Mouse (Mus musculus) thymus, postnatal 0 days (tissue): ENCODE measurements around the gene Nup210. TPM values are rescaled to one million over a fixed set of nuclear protein-coding genes. Genes with fewer than 3 reads are reported as not detected.
A peak's percentile ranks its signal among the peaks of the same experiment; 100 is the strongest.
"Not testable (repeated sequence)": the region's sequence is repeated elsewhere in the genome, so short reads cannot be mapped to it uniquely, and the experiment has no call there.

Source experiments
- DNase-seq: peaks from one replicate; pipeline ENCODE4 v3.0.0-alpha.2; 2015; ENCODE audit warnings: low spot score
- polyA plus RNA-seq: library from polyadenylated mRNA; unstranded; fragments of >200 nt; fragmentation: Nextera tagmentation; extraction: Ambion mirVana; gene quantifications from 2 replicates; pipeline ENCODE4 v1.2.1, GENCODE M21; 2015

Nup210 gene
- polyA plus RNA-seq, 1 experiment from 2014 or later = 37.9 TPM

GRCm38 (mm10) chr6:91105400-91106129 is 11.1 kb downstream of the Nup210 start:
- peak; percentile 60 for DNase-seq

DNA sequence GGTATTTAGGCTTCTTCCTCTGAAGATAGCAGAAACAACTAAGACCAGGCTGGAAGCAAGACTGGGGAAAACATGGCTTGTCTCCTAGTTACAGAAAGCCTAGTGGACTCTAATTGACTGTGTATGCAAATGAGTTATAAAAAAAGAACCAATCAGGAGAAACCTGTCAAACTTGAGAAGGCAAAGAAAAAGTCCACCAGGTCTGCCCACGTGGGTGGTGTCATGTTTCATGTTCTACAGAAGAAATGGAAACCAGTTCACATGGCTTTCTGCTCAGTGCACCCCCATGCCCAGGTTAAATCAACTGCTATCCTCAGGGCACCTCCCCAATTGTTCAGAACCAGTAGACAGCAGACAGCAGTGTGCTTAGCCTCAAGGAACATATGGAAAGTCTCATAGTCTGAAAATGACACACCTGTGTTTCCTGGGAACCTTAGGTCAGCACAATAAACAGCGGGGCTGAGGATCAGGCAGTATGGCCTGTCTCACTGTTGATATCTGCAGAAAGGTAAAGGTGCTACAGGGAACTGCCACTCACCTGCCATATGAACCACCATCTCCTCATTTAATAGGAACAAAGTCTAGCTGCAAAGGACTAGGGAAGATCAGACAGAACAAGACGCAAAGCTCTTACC is 11.7 kb downstream of the Nup210 start:
- peak; percentile 39 for DNase-seq

- not testable (repeated sequence) for DNase-seq
Measured at GRCm38 (mm10) chr6:91103421-91103820, 13.2 kb downstream of the Nup210 start.

DNA sequence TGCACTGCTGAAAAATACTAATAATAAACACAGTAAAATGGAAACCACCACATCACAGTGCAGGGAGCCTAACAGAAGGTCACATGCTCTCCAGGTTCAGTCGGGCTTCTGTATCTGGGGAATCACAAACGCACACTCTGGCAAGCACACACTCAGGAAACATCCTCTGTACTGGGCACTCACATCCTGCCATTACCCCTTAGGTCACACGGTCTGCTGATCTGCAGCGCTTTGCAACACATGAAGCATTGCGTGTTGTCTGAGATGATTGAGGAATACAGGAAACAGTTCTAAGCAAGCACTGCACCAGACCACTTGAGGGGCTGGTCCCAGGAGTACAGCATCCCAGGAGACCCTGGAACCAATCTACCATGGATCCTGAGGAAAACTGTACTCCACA is 16.0 kb downstream of the Nup210 start:
- DNase-seq = no peak

DNA sequence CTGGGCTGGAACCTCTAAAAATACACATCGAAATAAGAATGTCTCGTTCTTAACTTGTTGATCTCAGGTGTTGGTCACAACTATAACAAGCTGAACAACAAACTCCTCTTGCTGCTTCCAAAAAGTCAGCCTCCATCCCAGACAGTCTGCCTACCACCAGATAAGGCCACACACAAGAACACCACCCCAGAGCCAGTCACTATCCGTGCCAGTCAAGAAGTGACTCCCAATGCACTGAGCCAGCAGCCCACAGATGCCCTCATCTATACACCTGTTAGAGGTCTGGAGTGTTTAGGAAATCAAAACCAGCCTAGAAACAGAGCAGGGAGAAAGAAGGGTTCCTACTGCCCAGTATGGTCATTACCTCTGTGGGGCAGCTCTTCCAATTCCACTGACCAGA is 18.8 kb downstream of the Nup210 start:
- DNase-seq = no peak

DNA sequence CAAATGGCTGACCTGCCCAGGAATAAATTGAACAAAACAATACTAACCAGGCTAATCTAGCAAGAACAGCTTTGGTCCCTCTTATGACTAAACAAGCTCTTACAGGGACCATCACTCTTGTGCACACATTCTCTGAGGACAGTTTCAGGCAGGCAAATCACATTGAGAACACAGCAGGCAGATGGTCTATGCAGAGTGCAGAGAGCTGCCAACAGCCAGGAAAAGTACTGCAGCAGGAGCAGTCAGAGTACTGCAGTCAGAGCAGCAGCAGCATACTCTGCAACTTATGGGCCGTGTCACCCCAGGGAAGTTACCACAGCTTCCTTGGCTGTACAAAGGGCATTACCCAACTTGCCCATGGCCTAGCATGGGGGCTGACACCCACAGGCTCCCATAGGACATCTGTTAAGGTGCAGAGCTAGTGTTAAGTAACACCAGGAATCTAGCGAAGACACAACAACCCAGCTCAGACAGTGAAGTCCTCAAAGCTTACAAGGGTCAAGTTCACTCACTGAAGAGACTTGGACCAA is 21.5 kb downstream of the Nup210 start:
- DNase-seq = no peak

DNA sequence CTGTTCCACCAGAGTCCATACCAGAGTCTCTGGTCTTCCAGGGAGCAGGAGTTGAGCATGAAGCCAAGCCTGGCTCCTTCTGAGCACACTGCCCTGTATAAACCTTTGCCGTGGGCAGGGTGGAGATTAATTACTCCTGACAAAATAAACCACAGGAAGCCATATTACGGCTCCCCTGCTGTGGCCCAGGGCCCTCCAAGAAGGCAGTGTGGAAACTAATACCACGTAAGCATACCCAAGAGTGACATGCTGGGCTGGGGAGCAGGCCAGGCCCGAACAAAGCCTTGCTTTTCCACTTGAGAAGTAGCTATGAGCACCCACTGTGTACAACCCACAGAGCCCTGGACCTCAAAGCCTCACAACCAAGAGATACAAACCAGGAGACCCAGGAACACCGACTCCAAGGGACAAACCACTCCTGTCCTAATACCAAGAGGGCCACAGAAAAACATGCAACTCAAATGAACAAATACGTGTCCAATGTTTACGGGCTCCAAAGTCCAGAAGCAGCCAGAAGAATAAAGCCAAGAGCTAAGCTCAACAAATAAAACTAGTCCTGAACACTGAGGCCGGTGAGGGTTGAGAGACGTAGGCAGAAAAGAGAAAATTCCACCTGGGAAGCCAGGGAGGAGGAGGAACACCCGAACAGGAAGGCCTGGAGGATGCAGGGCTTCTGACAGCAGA is 24.3 kb downstream of the Nup210 start:
- no peak for DNase-seq

- DNase-seq = peak; percentile 44
Measured at GRCm38 (mm10) chr6:91085114-91085892, 31.3 kb downstream of the Nup210 start.

GRCm38 (mm10) chr6:91080033-91080432 is 36.6 kb downstream of the Nup210 start:
- no peak for DNase-seq

DNA sequence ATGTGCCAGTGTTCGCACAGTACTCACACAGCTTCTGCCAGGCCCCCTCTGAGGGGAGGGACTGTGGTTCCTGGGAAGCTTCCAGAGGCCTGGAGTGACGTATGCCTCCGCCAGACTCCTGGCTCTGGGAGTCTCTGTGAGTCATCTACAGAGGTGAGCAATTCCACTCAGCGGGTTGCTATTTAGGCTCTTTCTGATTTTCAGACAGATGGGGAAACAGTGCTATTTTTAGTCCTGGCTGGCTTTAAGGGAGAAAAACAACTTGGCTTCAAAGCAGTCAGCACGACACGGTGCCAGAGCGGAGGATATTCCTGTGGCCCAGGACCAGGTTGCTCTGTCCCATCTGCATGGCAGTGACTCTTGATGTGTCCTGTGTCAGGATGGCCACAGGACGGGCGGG is 40.4 kb downstream of the Nup210 start:
- DNase-seq = no peak

- no peak for DNase-seq
Measured at GRCm38 (mm10) chr6:91068511-91068910, 48.1 kb downstream of the Nup210 start.

- no peak for DNase-seq
Measured at GRCm38 (mm10) chr6:91067048-91067447, 49.6 kb downstream of the Nup210 start.

GRCm38 (mm10) chr6:91061296-91061695 is 55.3 kb downstream of the Nup210 start:
- DNase-seq = no peak

DNA sequence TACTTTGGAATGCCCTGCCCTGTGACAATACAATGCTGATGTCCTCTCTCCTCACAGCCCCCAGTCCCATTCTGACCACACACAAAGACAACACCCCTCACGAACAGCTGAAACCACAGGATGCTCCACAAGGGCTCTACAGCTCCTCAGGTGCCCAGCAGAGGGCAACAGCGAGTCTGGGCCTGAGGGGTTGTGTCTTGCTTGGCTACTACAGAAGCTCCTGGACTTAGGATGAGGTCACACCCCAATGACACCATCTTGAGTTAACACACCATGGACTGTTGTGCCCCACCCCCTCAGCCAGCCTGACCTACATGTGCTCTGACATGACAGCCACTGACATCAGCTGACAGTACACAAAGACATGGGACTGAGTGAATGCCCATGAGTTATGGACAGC is 56.9 kb downstream of the Nup210 start:
- peak; percentile 65 for DNase-seq

DNA sequence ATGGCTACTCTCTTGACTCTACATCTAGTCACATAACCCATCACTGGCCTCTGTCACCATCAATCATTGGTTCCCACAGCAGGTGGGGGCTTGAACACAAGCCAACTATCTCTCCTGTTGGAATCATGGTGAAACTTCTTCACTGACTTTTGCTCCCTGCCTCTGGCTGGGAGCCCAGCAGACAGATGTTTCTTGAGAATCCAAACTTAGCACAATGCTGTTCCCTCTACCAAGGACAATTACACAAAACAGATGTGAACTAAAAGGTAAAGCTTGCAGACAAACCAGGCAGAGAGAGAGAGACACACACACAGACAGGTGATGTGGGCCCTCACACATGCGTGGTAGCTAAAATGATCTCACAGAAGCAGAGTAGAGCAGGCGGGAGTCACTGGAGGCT is 58.6 kb downstream of the Nup210 start:
- DNase-seq = no peak

GRCm38 (mm10) chr6:91056348-91056747 is 60.3 kb downstream of the Nup210 start:
- DNase-seq = no peak

DNA sequence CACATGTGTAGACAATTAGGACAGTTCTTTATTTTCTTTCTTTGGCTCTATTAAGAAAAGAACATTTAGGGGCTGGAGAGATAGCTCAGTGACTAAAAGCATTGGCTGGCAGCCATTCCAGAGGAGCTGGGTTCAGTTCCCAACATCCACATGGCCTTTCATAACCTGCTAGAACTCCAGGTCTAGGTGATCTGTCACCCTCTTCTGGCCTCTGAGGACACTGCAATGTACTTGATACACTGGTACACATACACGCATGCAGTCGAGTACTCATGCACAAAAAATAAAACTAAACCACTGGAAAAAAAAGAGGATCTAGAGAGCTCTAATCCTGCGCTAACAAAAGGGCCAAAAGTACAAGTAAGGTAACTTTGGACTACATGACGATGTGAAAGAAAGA is 64.1 kb downstream of the Nup210 start:
- DNase-seq = no peak

- DNase-seq = no peak
Measured at GRCm38 (mm10) chr6:91048019-91048418, 68.6 kb downstream of the Nup210 start.

- no peak for DNase-seq
Measured at GRCm38 (mm10) chr6:91047434-91047833, 69.2 kb downstream of the Nup210 start.

DNA sequence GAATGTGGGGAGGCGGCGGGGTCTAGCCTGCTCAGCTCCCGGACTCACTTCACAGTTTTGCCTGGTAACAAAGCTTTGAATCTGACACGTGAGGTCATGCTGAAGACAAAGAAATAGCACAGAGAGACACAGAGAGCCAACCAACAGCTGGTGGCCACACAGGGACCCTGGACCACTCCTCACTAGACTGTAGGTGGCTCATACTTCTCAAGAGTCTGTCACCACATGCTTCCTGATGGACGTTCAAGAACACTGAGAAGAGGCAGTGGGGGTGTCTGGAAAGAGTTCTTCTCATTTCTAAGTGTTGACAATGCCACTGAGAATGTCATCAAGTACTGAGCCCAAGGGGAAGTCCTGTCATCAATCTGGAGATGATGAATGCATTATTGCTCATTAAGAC is 70.4 kb downstream of the Nup210 start:
- no peak for DNase-seq

GRCm38 (mm10) chr6:91044628-91045331 is 71.8 kb downstream of the Nup210 start:
- DNase-seq = no peak
